15 mouse cellular contexts compared by ENCODE assay signal in the genomic region with DNA sequence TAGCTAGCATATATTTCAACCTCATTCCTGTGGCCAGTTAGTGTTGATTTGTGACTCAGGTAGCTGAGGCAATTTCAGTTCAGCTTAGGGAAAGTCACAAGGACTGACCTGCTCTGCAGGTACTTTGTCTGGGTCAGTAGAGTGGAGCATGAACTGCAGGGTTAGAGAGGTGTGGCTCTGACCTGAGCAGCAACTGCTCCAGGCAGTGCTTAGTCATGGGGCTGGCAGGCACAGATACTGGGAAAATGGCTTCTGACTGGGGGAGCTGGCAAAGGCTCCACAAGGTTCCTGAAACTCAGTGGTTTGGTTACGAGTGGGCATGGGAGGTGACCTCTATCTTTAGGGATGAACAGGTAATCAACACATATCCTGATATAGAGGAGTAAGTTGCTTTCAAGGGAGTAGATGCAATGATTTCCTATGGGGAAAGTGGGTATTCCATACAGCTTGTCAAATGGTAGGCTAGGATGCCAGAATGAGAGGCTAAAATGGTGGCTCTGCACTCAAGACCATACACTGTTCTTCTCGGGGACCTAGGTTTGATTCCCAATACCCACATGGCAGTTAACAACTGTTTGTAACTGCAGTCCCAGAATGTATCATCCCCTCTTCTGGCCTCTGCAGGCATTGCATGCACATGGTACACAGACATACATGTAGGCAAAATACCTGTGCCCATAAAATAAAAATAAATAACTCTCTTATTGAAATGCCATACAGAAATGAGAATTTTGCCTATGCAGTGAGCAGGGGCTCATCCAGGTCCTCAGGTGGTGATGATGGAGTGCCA.
A peak's percentile ranks its signal among the peaks of the same experiment; 100 is the strongest.
DNase-seq lines count a peak whose midpoint lies in the region; ATAC-seq and TF ChIP-seq lines count a peak whose summit lies in the region.
"Had no signal": no experiment of that assay in that cellular context is flagged by ENCODE, and none has a peak within 500 bp of the region (broad histone marks: within the 10 kb centered on the region; RNA-seq: fewer than 3 reads in every experiment).

No protein-coding gene starts in this region.

- ATAC-seq in heart, embryonic 15.5 days (replicated peaks; ENCODE audit: insufficient number of reproducible peaks, insufficient read depth, low FRiP score, low read depth): 0 out of 2 replicates have a peak, but pooled peaks have one; percentile 39
- ATAC-seq in G1E (ENCODE audit: extremely low read depth, insufficient number of reproducible peaks, low FRiP score, poor library complexity, severe bottlenecking): 0 out of 2 replicates have a peak, but pooled peaks have one; percentile 40
- peak; percentile 99 for ATAC-seq in liver, postnatal 0 days

- no peak overlapping the region for H3K9ac ChIP-seq in heart, embryonic 15.5 days
- no peak overlapping the region for H3K9ac ChIP-seq in liver, postnatal 0 days (replicated peaks)
- H3K9ac ChIP-seq: embryonic facial prominence, embryonic 15.5 days had no signal

- TF ChIP-seq EP300 in liver, postnatal 0 days (IDR thresholded peaks at IDR 0.05; ENCODE audit: low read depth): peak; percentile 56

- no peak for TF ChIP-seq CTCF in G1E (IDR thresholded peaks at IDR 0.05; ENCODE audit: low read depth, low read length)
- TF ChIP-seq CTCF in liver, postnatal 0 days (IDR thresholded peaks at IDR 0.05; ENCODE audit: low read depth): no peak

- H3K4me3 ChIP-seq in heart, embryonic 15.5 days: no peak overlapping the region
- no peak overlapping the region for H3K4me3 ChIP-seq in G1E (ENCODE audit: low read depth, low read length)
- peak overlapping the region; percentile 42 for H3K4me3 ChIP-seq in erythroblast, embryonic 14.5 days (replicated peaks)
- H3K4me3 ChIP-seq in liver, postnatal 0 days (ENCODE audit: low read depth, low read length): no peak overlapping the region
- H3K4me3 ChIP-seq in hindbrain, embryonic 10.5 days: no peak overlapping the region
- H3K4me3 ChIP-seq: embryonic facial prominence, embryonic 15.5 days had no signal

- no peaks in the 10 kb centered on the region for H3K36me3 ChIP-seq in heart, embryonic 15.5 days
- H3K36me3 ChIP-seq in G1E (replicated peaks): no peaks in the 10 kb centered on the region
- H3K36me3 ChIP-seq in erythroblast, embryonic 14.5 days (ENCODE audit: control insufficient read depth): no peaks in the 10 kb centered on the region
- H3K36me3 ChIP-seq in liver, postnatal 0 days (replicated peaks; ENCODE audit: insufficient read depth, low read length): no peaks in the 10 kb centered on the region
- H3K36me3 ChIP-seq in hindbrain, embryonic 10.5 days: no peaks in the 10 kb centered on the region
- H3K36me3 ChIP-seq: embryonic facial prominence, embryonic 15.5 days had no signal

- no peak overlapping the region for H3K27ac ChIP-seq in heart, embryonic 15.5 days
- H3K27ac ChIP-seq in liver, postnatal 0 days (ENCODE audit: low read depth): no peak overlapping the region
- H3K27ac ChIP-seq in hindbrain, embryonic 10.5 days: no peak overlapping the region
- H3K27ac ChIP-seq: embryonic facial prominence, embryonic 15.5 days had no signal

- WGBS in heart, embryonic 15.5 days: 81% methylated on average over 2 of the region's 2 CpGs
- WGBS in liver, postnatal 0 days (ENCODE audit: insufficient replicate concordance): 67% methylated on average over 2 of the region's 2 CpGs
- 93% methylated on average over 2 of the region's 2 CpGs for WGBS in hindbrain, embryonic 10.5 days

- H3K4me1 ChIP-seq in heart, embryonic 15.5 days (replicated peaks): no peaks in the 10 kb centered on the region
- peaks cover 30% of the 10 kb centered on the region for H3K4me1 ChIP-seq in G1E (ENCODE audit: insufficient read depth, low read depth, low read length)
- peaks cover 54% of the 10 kb centered on the region for H3K4me1 ChIP-seq in erythroblast, embryonic 14.5 days (ENCODE audit: control insufficient read depth)
- 0 out of 2 replicates have a peak, but pooled peaks cover 3% of the 10 kb centered on the region for H3K4me1 ChIP-seq in liver, postnatal 0 days (ENCODE audit: insufficient read depth)
- 0 out of 2 replicates have a peak, but pooled peaks cover 2% of the 10 kb centered on the region for H3K4me1 ChIP-seq in hindbrain, embryonic 10.5 days (replicated peaks)
- H3K4me1 ChIP-seq: embryonic facial prominence, embryonic 15.5 days had no signal

- no peaks in the 10 kb centered on the region for H3K9me3 ChIP-seq in heart, embryonic 15.5 days (replicated peaks)
- H3K9me3 ChIP-seq in G1E (replicated peaks): peaks cover 5% of the 10 kb centered on the region; the same call in 1 of the 2 replicates
- H3K9me3 ChIP-seq in erythroblast, embryonic 14.5 days (ENCODE audit: control insufficient read depth, low read length): no peaks in the 10 kb centered on the region
- H3K9me3 ChIP-seq in liver, postnatal 0 days (ENCODE audit: low read length): no peaks in the 10 kb centered on the region
- no peaks in the 10 kb centered on the region for H3K9me3 ChIP-seq in hindbrain, embryonic 10.5 days
- H3K9me3 ChIP-seq: embryonic facial prominence, embryonic 15.5 days had no signal

- H3K4me2 ChIP-seq in heart, embryonic 15.5 days: no peak overlapping the region
- H3K4me2 ChIP-seq in liver, postnatal 0 days (ENCODE audit: low read depth, low read length): no peak overlapping the region
- H3K4me2 ChIP-seq: embryonic facial prominence, embryonic 15.5 days; midbrain, embryonic 11.5 days had no signal

- H3K27me3 ChIP-seq in heart, embryonic 15.5 days: no peaks in the 10 kb centered on the region
- H3K27me3 ChIP-seq in G1E (ENCODE audit: insufficient read depth, low read length): no peaks in the 10 kb centered on the region
- H3K27me3 ChIP-seq in erythroblast, embryonic 14.5 days (ENCODE audit: control insufficient read depth): no peaks in the 10 kb centered on the region
- H3K27me3 ChIP-seq in liver, postnatal 0 days (ENCODE audit: insufficient read depth, low read length): no peaks in the 10 kb centered on the region
- no peaks in the 10 kb centered on the region for H3K27me3 ChIP-seq in hindbrain, embryonic 10.5 days (ENCODE audit: insufficient read depth, poor library complexity, severe bottlenecking)
- H3K27me3 ChIP-seq: embryonic facial prominence, embryonic 15.5 days had no signal

- no peak for DNase-seq in heart, adult 9 months (ENCODE audit: low spot score in 2 of 2)
- no peak for DNase-seq in G1E (ENCODE audit: low spot score)
- peak; percentile 42 for DNase-seq in liver, postnatal 0 days
- DNase-seq in frontal cortex, postnatal 36 days (ENCODE audit: low spot score in 2 of 2): no peak
- DNase-seq in hindbrain, embryonic 10.5 days (ENCODE audit: low spot score): no peak
- DNase-seq in gastrocnemius, adult 8-10 months (ENCODE audit: low spot score in 2 of 2): no peak
- DNase-seq: cerebellum, adult 11-12 months; heart, postnatal 14 days; kidney, postnatal 25 days; layer of hippocampus, postnatal 36 days; lung, postnatal 10 days had no signal

Comparison
In these comparisons a context has a peak if more than half of its experiments do, and no peak if none do; other contexts are left out.
1. ATAC-seq: peak in every context shown above with its lines; median percentile 99 in liver, postnatal 0 days; 40 in G1E; 39 in heart, embryonic 15.5 days.